Mouse (Mus musculus) olfactory bulb, adult 2 months (tissue): ENCODE measurements around the gene Zdhhc19.

ENCODE experiments used
- CTCF ChIP-seq: fragments of 200-500 bp; IDR thresholded peaks from 2 replicates; pipeline ENCODE4 v1.5.1; 2012; ENCODE audit warnings: low read depth, mild to moderate bottlenecking, low read length, moderate library complexity; ENCODE audit not compliant: insufficient read depth
- POLR2A ChIP-seq: fragments of 200-500 bp; IDR thresholded peaks from 2 replicates; pipeline ENCODE4 v1.6.1; 2012; ENCODE audit warnings: mild to moderate bottlenecking, low read depth, low read length, moderate library complexity; ENCODE audit not compliant: insufficient read depth

- TF ChIP-seq CTCF (no peak), POLR2A (no peak)
These were observed 24.3 kb downstream of the Zdhhc19 start for GRCm38 (mm10) chr16:32520372-32520748.
